Mouse (Mus musculus) CH12F3 (cell line): ENCODE results near the gene Gpr108.

Experiments
- in situ Hi-C: fragments of 300-500 bp; cut with MboI; formaldehyde crosslinking; loops from 2 replicates; pipeline ENCODE4 v1.14.3; 2020; ENCODE audit warnings: low sequenced_read_pairs

Gpr108 gene

GRCm38 (mm10) chr17:57218335-57218900 lies 29.8 kb downstream of the Gpr108 start:
- in situ Hi-C loops = no loop called here

- in situ Hi-C loops = no loop called here
Measured at GRCm38 (mm10) chr17:57214676-57215387, 33.4 kb downstream of the Gpr108 start.

GRCm38 (mm10) chr17:57211501-57211900 lies 36.7 kb downstream of the Gpr108 start:
- in situ Hi-C loops = no loop called here

GRCm38 (mm10) chr17:57209330-57209729 lies 38.9 kb downstream of the Gpr108 start:
- in situ Hi-C loops = no loop called here

GRCm38 (mm10) chr17:57207938-57208337 lies 40.3 kb downstream of the Gpr108 start:
- in situ Hi-C loops = no loop called here

- in situ Hi-C loops = no loop called here
Measured at GRCm38 (mm10) chr17:57201841-57202724, 46.2 kb downstream of the Gpr108 start.

GRCm38 (mm10) chr17:57198252-57198651 lies 50.0 kb downstream of the Gpr108 start:
- in situ Hi-C loops = no loop called here

- in situ Hi-C loops = no loop called here
Measured at GRCm38 (mm10) chr17:57195326-57196010, 52.8 kb downstream of the Gpr108 start.

- in situ Hi-C loops = no loop called here
Measured at GRCm38 (mm10) chr17:57194771-57195170, 53.5 kb downstream of the Gpr108 start.

- in situ Hi-C loops = no loop called here
Measured at GRCm38 (mm10) chr17:57194041-57194507, 54.2 kb downstream of the Gpr108 start, which contains the start of gene Tnfsf14. Gene Tnfsf14 (minus strand): TSS chr17:57194177.

GRCm38 (mm10) chr17:57188510-57189192 lies 59.6 kb downstream of the Gpr108 start:
- in situ Hi-C loops = no loop called here

GRCm38 (mm10) chr17:57185641-57186040 lies 62.6 kb downstream of the Gpr108 start:
- in situ Hi-C loops = no loop called here
